Mouse (Mus musculus) MEL (cell line): Measurements from ENCODE around the gene Madd.

Experiments used
- MYB ChIP-seq: IDR thresholded peaks from 2 replicates; pipeline ENCODE4 v1.6.1; 2011; ENCODE audit warnings: mild to moderate bottlenecking, low read depth, low read length, improper control_type of control experiment
- POLR2A ChIP-seq, 2 experiments: IDR thresholded peaks; 2 replicates each; pipeline ENCODE4 v1.6.1; 2011 to 2012; ENCODE audit warnings: low read length in 2 of 2, mild to moderate bottlenecking in 2 of 2, control low read depth in 1 of 2, improper control_type of control experiment in 1 of 2, low read depth in 1 of 2, moderate library complexity in 1 of 2; ENCODE audit not compliant: control insufficient read depth in 1 of 2, insufficient read depth in 1 of 2, poor library complexity in 1 of 2

- no peak for TF ChIP-seq MYB
- no peak for TF ChIP-seq POLR2A (IDR thresholded peaks at IDR 0.05; ENCODE audit: control insufficient read depth in 1 of 2, insufficient read depth in 1 of 2, low read depth in 1 of 2, low read length in 2 of 2, poor library complexity in 1 of 2)
Observed at GRCm38 (mm10) chr2:91120261-91120671, 63.4 kb downstream of the Madd start.
